Mouse (Mus musculus): ENCODE results near the gene Cspg5.

DNA sequence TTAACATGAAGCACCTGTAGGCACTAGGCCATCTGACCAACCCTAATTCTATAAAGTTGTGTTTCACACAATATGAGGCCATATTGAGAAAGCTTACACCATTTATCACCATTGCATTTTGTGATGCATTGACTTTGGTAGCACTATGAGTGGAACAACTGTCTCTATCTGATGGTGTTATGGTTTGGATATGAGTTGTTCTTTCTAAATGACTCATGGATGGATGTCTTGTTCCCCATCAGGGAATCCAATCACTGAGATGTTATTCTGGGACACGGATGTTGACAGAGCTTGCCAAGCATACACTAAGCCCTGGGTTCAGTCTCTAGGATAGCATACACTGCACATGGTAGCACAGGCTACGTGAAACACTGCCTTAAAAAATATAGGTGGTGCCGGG lies 28.7 kb downstream of the Cspg5 start:
- TF ChIP-seq TAL1 (IDR thresholded peaks at IDR 0.05; ENCODE audit: low read length) (no peak), GATA1 (IDR thresholded peaks at IDR 0.05; ENCODE audit: low read length) (no peak)
